In genomic region chr2:126776416-126776815, GRCm38 (mm10) we compare ENCODE assay signal across 19 mouse cellular contexts.
"Had no signal": no experiment of that assay in that cellular context is flagged by ENCODE, and none has a peak within 500 bp of the region (broad histone marks: within the 10 kb centered on the region; RNA-seq: fewer than 3 reads in every experiment).

No protein-coding gene starts in this region.

- ATAC-seq: midbrain, embryonic 16.5 days had no signal

- H3K9me3 ChIP-seq: midbrain, embryonic 10.5 days; midbrain, embryonic 12.5 days; neural tube, embryonic 13.5 days; neural tube, embryonic 15.5 days had no signal

- H3K4me3 ChIP-seq: midbrain, embryonic 10.5 days; midbrain, embryonic 12.5 days; myocyte; neural tube, embryonic 13.5 days; neural tube, embryonic 15.5 days had no signal

- H3K9ac ChIP-seq: lung, embryonic 14.5 days; midbrain, embryonic 12.5 days; neural tube, embryonic 13.5 days; neural tube, embryonic 15.5 days had no signal

- H3K36me3 ChIP-seq: midbrain, embryonic 10.5 days; midbrain, embryonic 12.5 days; neural tube, embryonic 13.5 days; neural tube, embryonic 15.5 days had no signal

- H3K27ac ChIP-seq: midbrain, embryonic 10.5 days; midbrain, embryonic 12.5 days; neural tube, embryonic 13.5 days; neural tube, embryonic 15.5 days had no signal

- H3K27me3 ChIP-seq: midbrain, embryonic 12.5 days; neural tube, embryonic 13.5 days; neural tube, embryonic 15.5 days had no signal

- H3K4me2 ChIP-seq: lung, embryonic 14.5 days; midbrain, embryonic 12.5 days; neural tube, embryonic 13.5 days; neural tube, embryonic 15.5 days had no signal

- DNase-seq: lung, adult 18-20 months; lung, embryonic 14.5 days; lung, postnatal 14 days; lung, postnatal 4 days; midbrain, embryonic 14.5 days; retina, postnatal 1 day; right cerebral cortex, adult 18-20 months; right cerebral cortex, postnatal 25 days; right cerebral cortex, postnatal 4 days; spleen, adult 18-20 months; thymus, adult 18-20 months; thymus, postnatal 14 days; thymus, postnatal 36 days had no signal

- H3K4me1 ChIP-seq: midbrain, embryonic 10.5 days; midbrain, embryonic 12.5 days; neural tube, embryonic 13.5 days; neural tube, embryonic 15.5 days had no signal
